Mouse (Mus musculus) adrenal gland, postnatal 14 days (tissue): ENCODE data around the gene Trim33. TPM values are rescaled to one million over a fixed set of nuclear protein-coding genes. Genes with fewer than 3 reads are reported as not detected.

Experiments
- DNase-seq: peaks from one replicate; pipeline ENCODE4 v3.0.0; 2021; ENCODE audit warnings: mixed read lengths
- total RNA-seq: library from RNA; stranded (reverse); gene quantifications from 2 replicates; pipeline ENCODE4 v1.2.3, GENCODE M21; 2021

The Trim33 gene
- total RNA-seq, 1 experiment from 2014 or later: 32.6 TPM

DNA sequence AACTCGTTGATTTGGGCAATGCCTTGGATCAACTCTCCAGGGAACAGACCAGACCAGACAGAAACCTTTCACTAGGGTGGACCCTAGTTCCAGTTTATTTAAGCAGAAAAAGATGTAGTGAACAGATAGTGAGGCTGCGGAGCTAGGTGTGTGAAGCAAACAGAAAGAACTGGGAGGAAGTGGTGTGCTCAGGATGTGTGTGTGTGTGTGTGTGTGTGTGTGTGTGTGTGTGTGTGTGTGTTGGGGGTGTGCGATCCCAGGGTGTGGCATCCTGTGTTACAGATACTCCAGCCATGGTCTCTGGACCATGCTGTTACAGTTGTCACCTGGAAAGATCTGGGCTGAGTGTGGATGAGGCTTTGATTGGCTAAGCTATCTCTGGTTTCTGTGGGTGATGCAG is 118.4 kb downstream of the Trim33 start:
- no peak for DNase-seq

DNA sequence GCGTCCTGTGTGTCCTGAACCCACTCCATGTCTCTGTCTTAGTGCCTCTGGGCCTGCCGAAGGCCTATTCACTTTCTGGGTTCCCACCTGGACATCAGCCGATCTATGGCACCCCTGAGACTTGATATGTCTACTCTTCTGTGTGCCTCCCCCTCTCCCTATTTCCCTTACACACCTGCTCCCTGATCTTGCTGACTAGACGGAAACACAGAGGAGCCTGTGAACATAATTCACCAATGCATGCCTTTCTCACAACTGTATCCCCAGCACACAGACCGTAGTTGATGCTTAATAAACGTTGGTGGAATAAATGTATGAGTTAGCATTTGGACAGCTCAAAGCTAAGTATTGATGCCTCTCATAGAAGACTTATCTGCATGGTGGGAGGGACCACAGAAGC is 121.7 kb downstream of the Trim33 start:
- DNase-seq: no peak

DNA sequence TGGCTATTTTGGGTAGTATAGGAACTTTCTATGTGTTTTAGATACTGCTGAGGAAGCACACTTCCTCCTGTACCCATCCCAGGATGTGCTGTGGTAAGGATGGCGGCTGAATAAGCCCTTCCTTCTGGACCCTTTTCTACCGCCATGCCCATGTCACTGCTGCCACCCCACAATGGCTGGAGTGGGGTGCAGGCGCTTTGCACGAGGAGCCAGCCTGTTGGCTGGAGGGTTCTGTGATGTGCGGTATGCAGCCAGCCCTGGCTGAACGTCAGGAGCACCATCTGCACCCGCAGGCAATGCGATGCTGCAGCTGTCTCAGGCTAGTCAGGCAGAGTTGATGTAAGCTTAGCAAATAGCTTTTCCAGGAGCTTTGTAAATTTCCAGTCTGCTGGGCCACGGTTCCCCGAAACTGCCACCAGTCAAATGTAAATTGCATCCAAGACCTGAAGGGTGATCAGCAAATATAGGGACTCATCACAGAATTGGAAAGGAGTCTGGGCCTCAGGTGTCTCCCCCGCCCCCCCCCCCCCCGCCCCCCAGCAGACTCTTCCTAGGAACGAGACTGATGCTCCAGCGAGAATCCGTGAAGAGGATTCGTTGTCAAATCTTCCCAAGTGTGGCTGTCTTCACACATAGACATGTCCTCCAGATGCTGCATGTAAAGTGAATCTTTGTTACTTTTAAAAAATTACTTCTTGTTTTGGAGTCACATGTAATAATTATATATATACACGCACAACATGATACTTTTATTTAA is 122.4 kb downstream of the Trim33 start:
- no peak for DNase-seq

DNA sequence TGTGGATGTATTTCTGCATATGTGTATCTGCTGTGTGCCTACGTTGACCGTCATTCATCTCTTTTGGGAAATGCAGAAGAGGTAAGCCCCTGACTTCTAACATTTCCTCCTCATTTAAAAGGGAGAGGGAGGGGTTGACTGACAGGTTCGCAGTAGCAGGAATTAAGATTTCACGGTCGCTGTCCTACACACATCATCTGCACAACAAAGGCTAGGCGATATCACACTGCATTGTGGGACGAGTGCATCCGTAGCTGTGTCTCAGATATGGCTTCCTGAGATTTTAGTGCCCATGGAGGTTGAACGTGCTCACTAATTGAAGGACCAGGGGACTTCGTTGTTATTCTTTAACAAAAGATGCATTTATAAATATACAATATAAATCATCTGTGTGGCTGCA is 123.1 kb downstream of the Trim33 start:
- no peak for DNase-seq

DNA sequence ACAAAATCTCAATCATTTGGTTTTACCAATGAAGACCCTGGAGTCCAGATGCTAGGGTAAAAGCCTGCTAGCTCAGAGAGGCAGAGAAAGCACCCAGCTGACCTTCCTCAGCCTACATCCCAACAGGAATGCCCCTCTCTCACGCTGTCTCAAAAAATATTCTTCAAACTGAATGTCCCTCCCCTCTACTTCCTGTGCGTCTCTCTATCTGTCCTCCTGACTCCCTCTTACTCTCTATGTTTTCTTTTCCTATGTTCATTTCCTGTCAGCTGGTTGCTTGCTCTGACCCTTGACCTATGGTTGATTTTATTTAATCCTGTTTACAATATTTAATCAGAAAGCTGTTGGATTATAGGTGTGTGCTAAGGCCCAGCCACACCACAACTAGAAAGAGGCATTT is 126.0 kb downstream of the Trim33 start:
- DNase-seq: no peak

DNA sequence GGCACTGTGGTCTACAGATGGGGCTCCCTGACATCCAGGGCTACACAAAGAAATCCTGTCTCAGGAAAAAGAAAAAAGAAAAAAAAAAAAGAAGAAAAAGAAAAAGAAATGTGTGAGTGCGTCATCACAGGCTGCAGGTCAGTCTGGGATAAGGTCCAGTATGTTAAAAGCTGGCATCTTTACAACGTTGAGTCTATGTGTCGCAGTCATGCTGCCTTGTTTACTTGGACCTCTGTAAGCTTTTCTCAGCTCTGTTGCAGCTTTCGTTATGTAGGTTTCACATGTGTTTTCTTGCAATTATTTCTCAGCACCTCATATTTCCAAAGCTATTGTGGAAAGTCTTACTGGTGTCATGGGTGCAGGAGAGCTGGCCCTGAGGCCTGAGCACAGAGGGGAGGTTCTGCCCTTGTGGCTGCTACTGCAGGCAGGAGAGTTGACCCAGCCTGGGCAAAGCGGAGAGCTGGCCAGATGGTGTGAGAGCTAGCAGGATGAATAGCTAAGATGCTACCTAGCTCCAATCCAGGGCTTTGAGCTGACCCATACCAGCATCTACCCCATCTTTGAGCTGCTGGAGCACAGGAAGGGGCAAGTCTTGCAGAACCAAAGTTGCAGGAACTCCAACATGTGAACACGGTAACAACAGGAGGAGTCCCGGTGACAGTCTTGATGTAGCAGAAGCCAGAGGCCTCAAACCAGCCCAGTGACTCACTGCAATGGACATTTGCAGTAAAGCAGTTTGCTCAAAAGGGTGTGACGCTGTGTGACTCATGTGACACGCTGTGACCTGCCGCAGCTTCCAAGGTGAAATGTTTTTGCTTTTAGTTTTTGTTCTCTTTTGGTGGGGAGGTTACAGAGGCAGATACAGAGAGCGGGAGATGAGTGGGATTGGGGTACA is 127.0 kb downstream of the Trim33 start:
- peak; percentile 64 for DNase-seq

Other genes with a start within 250 kb of the Trim33 start
- gene Nras, start 221.0 kb upstream of the Trim33 start, total RNA-seq: 57.4 and 65.0 TPM in 2 replicates
- gene Ampd1, start 205.3 kb upstream of the Trim33 start, total RNA-seq: 0.56 TPM in 1 of 2 replicates, not detected in the other
- 2.0 and 3.0 TPM in 2 replicates for gene Dennd2c, start 176.7 kb upstream of the Trim33 start, total RNA-seq
- 50.4 and 54.4 TPM in 2 replicates for gene Bcas2, start 107.6 kb upstream of the Trim33 start, total RNA-seq